ENCODE assay signal across 20 mouse cellular contexts in the genomic region with DNA sequence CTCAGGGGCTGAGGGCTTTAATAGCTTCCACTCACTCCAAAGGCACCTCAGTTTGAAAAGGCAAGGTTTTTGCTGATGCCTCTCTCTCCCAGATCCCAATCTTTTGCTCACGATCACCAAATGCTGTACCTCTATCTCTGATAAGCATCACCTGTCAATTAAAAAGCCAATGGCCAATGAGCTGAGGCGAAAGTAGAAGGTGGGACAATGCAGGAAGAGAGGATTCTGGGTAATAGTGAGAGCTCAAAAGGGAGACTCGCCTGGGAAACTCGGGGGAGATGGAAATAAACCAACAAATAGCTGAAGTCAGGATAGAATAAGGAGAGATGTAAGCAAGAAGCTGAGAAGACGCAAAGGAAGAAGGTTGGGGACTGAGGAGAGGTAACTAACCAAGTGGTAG.
A peak's percentile ranks its signal among the peaks of the same experiment; 100 is the strongest.
DNase-seq lines count a peak whose midpoint lies in the region; TF ChIP-seq lines count a peak whose summit lies in the region.
"Had no signal": no experiment of that assay in that cellular context is flagged by ENCODE, and none has a peak within 500 bp of the region (broad histone marks: within the 10 kb centered on the region; RNA-seq: fewer than 3 reads in every experiment).

No protein-coding gene starts in this region.

- no peak overlapping the region for H3K27ac ChIP-seq in ES-E14 (ENCODE audit: insufficient read depth, low read depth, low read length, poor library complexity, severe bottlenecking)
- no peak overlapping the region for H3K27ac ChIP-seq in hindbrain, embryonic 10.5 days
- H3K27ac ChIP-seq: embryonic facial prominence, embryonic 13.5 days; forebrain, embryonic 12.5 days; gastrocnemius, adult 2 months; heart, embryonic 13.5 days; hindbrain, embryonic 12.5 days had no signal

- no peaks in the 10 kb centered on the region for H3K36me3 ChIP-seq in ES-E14 (ENCODE audit: control insufficient read depth, insufficient read depth, low read length, poor library complexity, severe bottlenecking)
- no peaks in the 10 kb centered on the region for H3K36me3 ChIP-seq in hindbrain, embryonic 10.5 days
- H3K36me3 ChIP-seq: embryonic facial prominence, embryonic 13.5 days; forebrain, embryonic 12.5 days; heart, embryonic 13.5 days; hindbrain, embryonic 12.5 days had no signal

- peak; percentile 46 for DNase-seq in thymus, postnatal 0 days (ENCODE audit: low spot score)
- no peak for DNase-seq in thymus, postnatal 14 days
- no peak for DNase-seq in ES-E14 (ENCODE audit: low read depth, low spot score)
- DNase-seq in ZHBTc4 (ENCODE audit: low read depth, low spot score): peak; percentile 50
- DNase-seq in kidney, adult 11 months: no peak
- DNase-seq in cerebellum, adult 8-10 months: no peak
- DNase-seq in hindbrain, embryonic 10.5 days (ENCODE audit: low spot score): no peak
- DNase-seq: adrenal gland, postnatal 10 days; cerebellum, adult 11 months; cerebellum, adult 9-10 months; cerebellum, postnatal 25 days; forebrain, postnatal 0 days; gastrocnemius, adult 2 months; gastrocnemius, postnatal 25 days; heart, postnatal 36 days; kidney, adult 18-20 months had no signal

- no peaks in the 10 kb centered on the region for H3K9me3 ChIP-seq in ES-E14 (ENCODE audit: control insufficient read depth, insufficient read depth, low read depth, low read length)
- no peaks in the 10 kb centered on the region for H3K9me3 ChIP-seq in hindbrain, embryonic 10.5 days
- H3K9me3 ChIP-seq: embryonic facial prominence, embryonic 13.5 days; forebrain, embryonic 12.5 days; heart, embryonic 13.5 days; hindbrain, embryonic 12.5 days had no signal

- no peaks in the 10 kb centered on the region for H3K27me3 ChIP-seq in hindbrain, embryonic 10.5 days (ENCODE audit: insufficient read depth, poor library complexity, severe bottlenecking)
- H3K27me3 ChIP-seq: embryonic facial prominence, embryonic 13.5 days; forebrain, embryonic 12.5 days; heart, embryonic 13.5 days; hindbrain, embryonic 12.5 days had no signal

- peak overlapping the region; percentile 41; the same call in 1 of the 2 replicates for H3K9ac ChIP-seq in ES-E14 (ENCODE audit: insufficient read depth, low read depth, low read length, poor library complexity, severe bottlenecking)
- H3K9ac ChIP-seq: embryonic facial prominence, embryonic 13.5 days; forebrain, embryonic 12.5 days; forebrain, postnatal 0 days; heart, embryonic 13.5 days; hindbrain, embryonic 12.5 days had no signal

- H3K4me3 ChIP-seq in ES-E14 (ENCODE audit: insufficient read depth in 1 of 2, low read depth in 1 of 2, low read length in 2 of 2, poor library complexity in 1 of 2, severe bottlenecking in 1 of 2): peak overlapping the region; percentile 10 to 63; a peak in 3 of 4 replicates
- no peak overlapping the region for H3K4me3 ChIP-seq in hindbrain, embryonic 10.5 days
- H3K4me3 ChIP-seq: embryonic facial prominence, embryonic 13.5 days; forebrain, embryonic 12.5 days; gastrocnemius, adult 2 months; heart, embryonic 13.5 days; hindbrain, embryonic 12.5 days had no signal

- H3K4me1 ChIP-seq in ES-E14 (ENCODE audit: control insufficient read depth in 2 of 2, insufficient read depth in 2 of 2, low read length in 2 of 2, poor library complexity in 1 of 2): peaks cover 9 to 11% of the 10 kb centered on the region in 2 experiments
- peaks cover 12% of the 10 kb centered on the region; the same call in 1 of the 2 replicates for H3K4me1 ChIP-seq in hindbrain, embryonic 10.5 days (replicated peaks)

- in situ Hi-C loops in ES-E14 (cut with MboI; ENCODE audit: low sequenced_read_pairs in 2 of 2, unreplicated experiment in 2 of 2): no loop called here

- WGBS in hindbrain, embryonic 10.5 days: 89% methylated on average over 5 of the region's 5 CpGs

TF ChIP-seq in ES-E14, 5 proteins besides CTCF, POLR2A, EP300 and RAD21:
- no peak for TF ChIP-seq MAFK (IDR thresholded peaks at IDR 0.05; ENCODE audit: insufficient read depth, low read depth, low read length)
- no peak for TF ChIP-seq ZNF384 (IDR thresholded peaks at IDR 0.05; ENCODE audit: low read depth, low read length)
- TF ChIP-seq ZC3H11A (IDR thresholded peaks at IDR 0.05; ENCODE audit: borderline replicate concordance, low read depth, low read length): no peak
- no peak for TF ChIP-seq CHD2 (IDR thresholded peaks at IDR 0.05; ENCODE audit: low read depth, low read length)
- no peak for TF ChIP-seq HCFC1 (IDR thresholded peaks at IDR 0.05; ENCODE audit: borderline replicate concordance, insufficient read depth, low read length)

Comparison
In these comparisons a context has a peak if more than half of its experiments do, and no peak if none do; other contexts are left out.
1. DNase-seq: peak in thymus, postnatal 0 days (single experiment) and ZHBTc4 (single experiment); none in thymus, postnatal 14 days (single experiment), ES-E14 (single experiment), kidney, adult 11 months (single experiment), cerebellum, adult 8-10 months (single experiment) and hindbrain, embryonic 10.5 days (single experiment).